ENCODE assay signal across 8 mouse cellular contexts in genomic region chr9:14859868-14860639, GRCm38 (mm10). TPM values are rescaled to one million over a fixed set of nuclear protein-coding genes. Genes with fewer than 3 reads are reported as not detected.
A peak's percentile ranks its signal among the peaks of the same experiment; 100 is the strongest.
DNase-seq lines count a peak whose midpoint lies in the region; ATAC-seq and TF ChIP-seq lines count a peak whose summit lies in the region.

Gpr83 (plus strand) TSS chr9:14860210.

- peak within 1 kb of the TSS; percentile 24; the same call in 1 of the 2 replicates for H3K4me3 ChIP-seq in heart, adult 2 months
- H3K4me3 ChIP-seq in forebrain, postnatal 0 days (ENCODE audit: low read depth, low read length): peak within 1 kb of the TSS; percentile 46
- H3K4me3 ChIP-seq in liver, embryonic 16.5 days (ENCODE audit: low read depth, low read length): peak within 1 kb of the TSS; percentile 6; the same call in 1 of the 2 replicates

- H3K27me3 ChIP-seq in heart, adult 2 months (ENCODE audit: control insufficient read depth, insufficient read depth, low read length): peaks cover 14% of the 10 kb centered on the region
- H3K27me3 ChIP-seq in forebrain, postnatal 0 days (ENCODE audit: insufficient read depth, low read length): 0 out of 2 replicates have a peak, but pooled peaks cover 4% of the 10 kb centered on the region
- peaks cover 34% of the 10 kb centered on the region for H3K27me3 ChIP-seq in liver, embryonic 16.5 days (ENCODE audit: control insufficient read depth, insufficient read depth, low read depth, low read length)

- no peak within 1 kb of the TSS for H3K27ac ChIP-seq in heart, adult 2 months
- H3K27ac ChIP-seq in forebrain, postnatal 0 days (ENCODE audit: low read depth, low read length): no peak within 1 kb of the TSS
- no peak within 1 kb of the TSS for H3K27ac ChIP-seq in liver, embryonic 16.5 days (ENCODE audit: low read length)

- H3K79me2 ChIP-seq in heart, adult 2 months (replicated peaks; ENCODE audit: control insufficient read depth, insufficient read depth, low read length): no peaks in the 10 kb centered on the region

- no peak for TF ChIP-seq CTCF in heart, adult 2 months (IDR thresholded peaks at IDR 0.05)
- no peak for TF ChIP-seq CTCF in forebrain, postnatal 0 days (IDR thresholded peaks at IDR 0.05; ENCODE audit: low read depth)

- no peak within 1 kb of the TSS for H3K9ac ChIP-seq in heart, adult 2 months (ENCODE audit: low read depth, low read length)
- peak within 1 kb of the TSS; percentile 48 for H3K9ac ChIP-seq in forebrain, postnatal 0 days
- no peak within 1 kb of the TSS for H3K9ac ChIP-seq in liver, embryonic 16.5 days (ENCODE audit: low read depth, low read length)

- no peak for TF ChIP-seq POLR2A in heart, adult 2 months (IDR thresholded peaks at IDR 0.05; ENCODE audit: insufficient read depth, low read depth, low read length)

- ATAC-seq in forebrain, postnatal 0 days: peak; percentile 97
- no peak for ATAC-seq in liver, embryonic 16.5 days (ENCODE audit: low read depth)

- no peak for DNase-seq in heart, adult 2 months
- DNase-seq in heart, adult 18-20 months: no peak
- peak; percentile 59 for DNase-seq in R1 (ENCODE audit: low read depth, low spot score)
- peak; percentile 64 for DNase-seq in forebrain, postnatal 0 days
- DNase-seq in kidney, postnatal 4 days: peak; percentile 47 to 63
- DNase-seq in right cerebral cortex, postnatal 25 days: peak; percentile 70
- DNase-seq in gastrocnemius, postnatal 10 days: no peak

- H3K36me3 ChIP-seq in heart, adult 2 months (ENCODE audit: control insufficient read depth, insufficient read depth, low read length): no peaks in the 10 kb centered on the region
- H3K36me3 ChIP-seq in forebrain, postnatal 0 days (ENCODE audit: insufficient read depth): no peaks in the 10 kb centered on the region
- no peaks in the 10 kb centered on the region for H3K36me3 ChIP-seq in liver, embryonic 16.5 days (ENCODE audit: control insufficient read depth, insufficient read depth)

- peak within 1 kb of the TSS; percentile 95 for H3K4me2 ChIP-seq in forebrain, postnatal 0 days (ENCODE audit: low read depth)
- H3K4me2 ChIP-seq in liver, embryonic 16.5 days (ENCODE audit: low read depth, low read length): peak within 1 kb of the TSS; percentile 26

- no peaks in the 10 kb centered on the region for H3K4me1 ChIP-seq in heart, adult 2 months (ENCODE audit: control insufficient read depth, insufficient read depth, low read length)
- H3K4me1 ChIP-seq in forebrain, postnatal 0 days (ENCODE audit: insufficient read depth): no peaks in the 10 kb centered on the region
- H3K4me1 ChIP-seq in liver, embryonic 16.5 days (ENCODE audit: control insufficient read depth, low read depth, low read length): no peaks in the 10 kb centered on the region

- H3K9me3 ChIP-seq in forebrain, postnatal 0 days (ENCODE audit: low read length): no peaks in the 10 kb centered on the region
- H3K9me3 ChIP-seq in liver, embryonic 16.5 days (replicated peaks; ENCODE audit: control insufficient read depth, low read length): no peaks in the 10 kb centered on the region

- WGBS in heart, adult 2 months: 4% methylated on average over 47 of the region's 47 CpGs
- WGBS in forebrain, postnatal 0 days: 2% methylated on average over 47 of the region's 47 CpGs
- WGBS in liver, embryonic 16.5 days (ENCODE audit: insufficient replicate concordance): 4% methylated on average over 47 of the region's 47 CpGs

- no peak for TF ChIP-seq EP300 in heart, adult 2 months (IDR thresholded peaks at IDR 0.05; ENCODE audit: insufficient read depth, low read depth, low read length)

- intact Hi-C loops in heart, adult 2 months (cut with DNase I): no loop called here

RNA-seq across cellular contexts. Expression of gene Gpr83, which starts in this region (rescaled TPM):
- total RNA-seq in heart, adult 2 months (2021): not detected
- 0.14 and 0.15 TPM in 2 replicates for polyA plus RNA-seq in heart, adult 2 months (2012; rRNA removed)
- total RNA-seq in heart, adult 18-20 months (2021): not detected
- 1.8 and 4.0 TPM in 2 replicates for total RNA-seq in forebrain, postnatal 0 days (2014; rRNA removed)
- 2.6 and 2.7 TPM in 2 replicates for polyA plus RNA-seq in forebrain, postnatal 0 days (2015; fragmentation: Nextera tagmentation; extraction: Ambion mirVana)
- polyA plus RNA-seq in liver, embryonic 16.5 days (2015; fragmentation: Nextera tagmentation; extraction: Ambion mirVana): 0.04 TPM in 1 of 2 replicates, not detected in the other
- total RNA-seq in gastrocnemius, postnatal 10 days (2021): under 1 TPM in 1 of 2 experiments, not detected in 1; 0.16 TPM

Comparison
In these comparisons a context has a peak if more than half of its experiments do, and no peak if none do; other contexts are left out.
1. DNase-seq: peak in R1 (single experiment), forebrain, postnatal 0 days (single experiment), kidney, postnatal 4 days (2 of 2) and right cerebral cortex, postnatal 25 days (single experiment); none in heart, adult 2 months (0 of 2), heart, adult 18-20 months (0 of 2) and gastrocnemius, postnatal 10 days (single experiment).
2. Peak in every context shown above with its lines, with median percentiles within 50 percentile points of each other: H3K4me3 ChIP-seq.